9 mouse cellular contexts compared by ENCODE assay signal in genomic region chr17:13006984-13007383, GRCm38 (mm10). TPM values are rescaled to one million over a fixed set of nuclear protein-coding genes. Genes with fewer than 3 reads are reported as not detected.
A peak's percentile ranks its signal among the peaks of the same experiment; 100 is the strongest.
DNase-seq lines count a peak whose midpoint lies in the region; ATAC-seq and TF ChIP-seq lines count a peak whose summit lies in the region.
"Had no signal": no experiment of that assay in that cellular context is flagged by ENCODE, and none has a peak within 500 bp of the region (broad histone marks: within the 10 kb centered on the region; RNA-seq: fewer than 3 reads in every experiment).

No protein-coding gene starts in this region.

- 34% methylated on average over 5 of the region's 5 CpGs for WGBS in kidney, embryonic 15.5 days
- 47% methylated on average over 5 of the region's 5 CpGs for WGBS in embryonic facial prominence, embryonic 11.5 days
- WGBS in intestine, embryonic 14.5 days, result 45% methylated on average over 5 of the region's 5 CpGs

- no peak for DNase-seq in kidney, postnatal 25 days
- DNase-seq in embryonic facial prominence, embryonic 11.5 days (ENCODE audit: low spot score), result no peak
- no peak for DNase-seq in intestine, embryonic 14.5 days (ENCODE audit: low spot score)
- DNase-seq in adrenal gland, adult 18-20 months (ENCODE audit: low spot score in 2 of 2), result no peak
- DNase-seq in ovary, adult 18-20 months (ENCODE audit: low spot score), result no peak
- no peak for DNase-seq in layer of hippocampus, adult 8-10 months (ENCODE audit: low spot score in 2 of 2)

- H3K36me3 ChIP-seq in kidney, embryonic 15.5 days, result peaks cover 19% of the 10 kb centered on the region
- no peaks in the 10 kb centered on the region for H3K36me3 ChIP-seq in embryonic facial prominence, embryonic 11.5 days (replicated peaks; ENCODE audit: control insufficient read depth, insufficient read depth, low read depth, low read length)
- H3K36me3 ChIP-seq in intestine, embryonic 14.5 days (ENCODE audit: control insufficient read depth, insufficient read depth, low read length), result peaks cover 10% of the 10 kb centered on the region; the same call in 1 of the 2 replicates
- H3K36me3 ChIP-seq in myocyte (ENCODE audit: control insufficient read depth, insufficient read depth), result peaks cover 2% of the 10 kb centered on the region

- H3K9me3 ChIP-seq in kidney, embryonic 15.5 days (replicated peaks), result no peaks in the 10 kb centered on the region
- no peaks in the 10 kb centered on the region for H3K9me3 ChIP-seq in embryonic facial prominence, embryonic 11.5 days (replicated peaks; ENCODE audit: control insufficient read depth, low read length)
- no peaks in the 10 kb centered on the region for H3K9me3 ChIP-seq in intestine, embryonic 14.5 days (ENCODE audit: control insufficient read depth, low read length)

- H3K79me2 ChIP-seq in myocyte (ENCODE audit: control insufficient read depth, insufficient read depth), result peaks cover 13% of the 10 kb centered on the region

- no peak for ATAC-seq in kidney, embryonic 15.5 days (replicated peaks; ENCODE audit: low FRiP score)
- no peak for ATAC-seq in embryonic facial prominence, embryonic 11.5 days (replicated peaks; ENCODE audit: insufficient number of reproducible peaks, low FRiP score, low TSS enrichment, low read depth)
- no peak for ATAC-seq in intestine, embryonic 14.5 days (replicated peaks; ENCODE audit: low FRiP score, low TSS enrichment, low read depth)

- H3K4me2 ChIP-seq in kidney, embryonic 15.5 days, result peak overlapping the region; percentile 84
- peak overlapping the region; percentile 89; the same call in 1 of the 2 replicates for H3K4me2 ChIP-seq in embryonic facial prominence, embryonic 11.5 days (ENCODE audit: low read depth, low read length)
- H3K4me2 ChIP-seq in intestine, embryonic 14.5 days (ENCODE audit: low read length), result peak overlapping the region; percentile 60
- peak overlapping the region; percentile 86 for H3K4me2 ChIP-seq in myocyte (ENCODE audit: low read depth)

- H3ac ChIP-seq in myocyte (ENCODE audit: control insufficient read depth, insufficient read length), result no peak overlapping the region

- H3K9ac ChIP-seq in kidney, embryonic 15.5 days, result peak overlapping the region; percentile 35; the same call in 1 of the 2 replicates
- no peak overlapping the region for H3K9ac ChIP-seq in embryonic facial prominence, embryonic 11.5 days (replicated peaks; ENCODE audit: low read length)
- 0 out of 2 replicates have a peak overlapping the region, but pooled peaks have one; percentile 32 for H3K9ac ChIP-seq in intestine, embryonic 14.5 days (ENCODE audit: low read length)

- no peak for TF ChIP-seq POLR2A in myocyte (IDR thresholded peaks at IDR 0.05; ENCODE audit: insufficient read length, low read depth)

- H3K27me3 ChIP-seq in kidney, embryonic 15.5 days, result no peaks in the 10 kb centered on the region
- H3K27me3 ChIP-seq in embryonic facial prominence, embryonic 11.5 days (ENCODE audit: control insufficient read depth, insufficient read depth, low read length), result no peaks in the 10 kb centered on the region
- no peaks in the 10 kb centered on the region for H3K27me3 ChIP-seq in intestine, embryonic 14.5 days (replicated peaks; ENCODE audit: control insufficient read depth, insufficient read depth, low read length)
- no peaks in the 10 kb centered on the region for H3K27me3 ChIP-seq in myocyte (ENCODE audit: control insufficient read depth, insufficient read depth, insufficient read length)
- H3K27me3 ChIP-seq: Patski had no signal

- peak overlapping the region; percentile 96 for H3K27ac ChIP-seq in kidney, embryonic 15.5 days
- no peak overlapping the region for H3K27ac ChIP-seq in embryonic facial prominence, embryonic 11.5 days (replicated peaks; ENCODE audit: low read depth, low read length)
- H3K27ac ChIP-seq in intestine, embryonic 14.5 days (ENCODE audit: low read depth), result peak overlapping the region; percentile 54; the same call in 1 of the 2 replicates

- peak overlapping the region; percentile 96 for H3K4me3 ChIP-seq in kidney, embryonic 15.5 days (replicated peaks)
- H3K4me3 ChIP-seq in embryonic facial prominence, embryonic 11.5 days (ENCODE audit: low read depth, low read length), result peak overlapping the region; percentile 81
- H3K4me3 ChIP-seq in intestine, embryonic 14.5 days (ENCODE audit: low read depth, low read length), result peak overlapping the region; percentile 52
- H3K4me3 ChIP-seq in myocyte, result peak overlapping the region; percentile 63

- H3K4me1 ChIP-seq in kidney, embryonic 15.5 days, result peaks cover 16% of the 10 kb centered on the region
- no peaks in the 10 kb centered on the region for H3K4me1 ChIP-seq in embryonic facial prominence, embryonic 11.5 days (ENCODE audit: control insufficient read depth, insufficient read depth, low read length)
- peaks cover 10% of the 10 kb centered on the region for H3K4me1 ChIP-seq in intestine, embryonic 14.5 days (replicated peaks; ENCODE audit: control insufficient read depth, insufficient read depth, low read length)

TF ChIP-seq in myocyte, 11 proteins besides CTCF, POLR2A, EP300 and RAD21:
- TF ChIP-seq USF1 (IDR thresholded peaks at IDR 0.05; ENCODE audit: low read depth), result no peak
- TF ChIP-seq TCF12 (IDR thresholded peaks at IDR 0.05; ENCODE audit: insufficient read depth, poor library complexity, severe bottlenecking), result no peak
- no peak for TF ChIP-seq REST (IDR thresholded peaks at IDR 0.05; ENCODE audit: insufficient read depth, insufficient read length)
- TF ChIP-seq MAX (IDR thresholded peaks at IDR 0.05; ENCODE audit: low read depth), result no peak
- TF ChIP-seq POLR2AphosphoS2 (IDR thresholded peaks at IDR 0.05; ENCODE audit: insufficient read length, low read depth), result no peak
- TF ChIP-seq SRF (IDR thresholded peaks at IDR 0.05; ENCODE audit: control insufficient read depth, insufficient read length, low read depth), result no peak
- no peak for TF ChIP-seq TCF3 (IDR thresholded peaks at IDR 0.05; ENCODE audit: insufficient read length, low read depth)
- TF ChIP-seq MYOG (IDR thresholded peaks at IDR 0.05; ENCODE audit: control insufficient read depth in 1 of 3, insufficient read depth in 1 of 3, insufficient read length in 2 of 3, low read depth in 2 of 3), result no peak
- TF ChIP-seq CEBPB (IDR thresholded peaks at IDR 0.05; ENCODE audit: insufficient read depth, poor library complexity, severe bottlenecking), result no peak
- no peak for TF ChIP-seq E2F4 (IDR thresholded peaks at IDR 0.05; ENCODE audit: insufficient read depth)
- TF ChIP-seq MYOD1 (IDR thresholded peaks at IDR 0.05; ENCODE audit: control insufficient read depth in 1 of 3, insufficient read length in 2 of 3, low read depth in 2 of 3), result no peak

RNA-seq across cellular contexts. Expression of gene Sod2, which starts 0.3 kb away (rescaled TPM):
- polyA plus RNA-seq in kidney, embryonic 15.5 days (2015; fragmentation: Nextera tagmentation; extraction: Ambion mirVana), result 140 and 141 TPM in 2 replicates
- polyA plus RNA-seq in embryonic facial prominence, embryonic 11.5 days (2014; fragmentation: Nextera tagmentation; extraction: Ambion mirVana), result 89.6 and 97.7 TPM in 2 replicates
- 141 and 149 TPM in 2 replicates for polyA plus RNA-seq in intestine, embryonic 14.5 days (2014; fragmentation: Nextera tagmentation; extraction: Ambion mirVana)
- polyA plus RNA-seq in myocyte (2012; fragmentation: generic; extraction: Trizol), result 172 TPM
- 100 to 1,000 TPM; 428 to 588 TPM for total RNA-seq in adrenal gland, adult 18-20 months (2021)
- total RNA-seq in layer of hippocampus, adult 8-10 months (2022), result 100 to 1,000 TPM; 219 to 252 (median 242) TPM

RNA-seq across cellular contexts. Expression of gene Wtap, which starts 13.0 kb away (rescaled TPM):
- polyA plus RNA-seq in kidney, embryonic 15.5 days (2015; fragmentation: Nextera tagmentation; extraction: Ambion mirVana), result 134 and 139 TPM in 2 replicates
- polyA plus RNA-seq in embryonic facial prominence, embryonic 11.5 days (2014; fragmentation: Nextera tagmentation; extraction: Ambion mirVana), result 151 and 158 TPM in 2 replicates
- 121 and 131 TPM in 2 replicates for polyA plus RNA-seq in intestine, embryonic 14.5 days (2014; fragmentation: Nextera tagmentation; extraction: Ambion mirVana)
- 21.3 TPM for polyA plus RNA-seq in myocyte (2012; fragmentation: generic; extraction: Trizol)
- 10 to 100 TPM; 55.4 to 55.6 TPM for total RNA-seq in adrenal gland, adult 18-20 months (2021)
- 10 to 100 TPM; 54.6 to 58.4 (median 55.5) TPM for total RNA-seq in layer of hippocampus, adult 8-10 months (2022)

RNA-seq across cellular contexts. Expression of gene Gpr31b, which starts 45.1 kb away (rescaled TPM):
- polyA plus RNA-seq in kidney, embryonic 15.5 days (2015; fragmentation: Nextera tagmentation; extraction: Ambion mirVana), result 0.13 TPM in 1 of 2 replicates, not detected in the other
- polyA plus RNA-seq in embryonic facial prominence, embryonic 11.5 days (2014; fragmentation: Nextera tagmentation; extraction: Ambion mirVana), result not detected in 2 replicates
- polyA plus RNA-seq in intestine, embryonic 14.5 days (2014; fragmentation: Nextera tagmentation; extraction: Ambion mirVana), result 0.27 TPM in 1 of 2 replicates, not detected in the other
- polyA plus RNA-seq in myocyte (2012; fragmentation: generic; extraction: Trizol), result not detected
- under 1 TPM in 1 of 2 experiments, not detected in 1; 0.77 TPM for total RNA-seq in adrenal gland, adult 18-20 months (2021)
- not detected for total RNA-seq in layer of hippocampus, adult 8-10 months (2022)
- polyA plus RNA-seq: Patski had no signal

RNA-seq across cellular contexts. Expression of gene Acat2, which starts 46.4 kb away (rescaled TPM):
- 136 and 145 TPM in 2 replicates for polyA plus RNA-seq in kidney, embryonic 15.5 days (2015; fragmentation: Nextera tagmentation; extraction: Ambion mirVana)
- polyA plus RNA-seq in embryonic facial prominence, embryonic 11.5 days (2014; fragmentation: Nextera tagmentation; extraction: Ambion mirVana), result 291 and 296 TPM in 2 replicates
- 141 and 151 TPM in 2 replicates for polyA plus RNA-seq in intestine, embryonic 14.5 days (2014; fragmentation: Nextera tagmentation; extraction: Ambion mirVana)
- 81.9 TPM for polyA plus RNA-seq in myocyte (2012; fragmentation: generic; extraction: Trizol)
- total RNA-seq in adrenal gland, adult 18-20 months (2021), result 100 to 1,000 TPM in 1 of 2 experiments, 10 to 100 TPM in 1; 78.2 to 190 TPM
- 10 to 100 TPM; 45.6 to 65.8 (median 56.4) TPM for total RNA-seq in layer of hippocampus, adult 8-10 months (2022)

RNA-seq across cellular contexts. Expression of gene Tcp10b, which starts 53.9 kb away (rescaled TPM):
- polyA plus RNA-seq in kidney, embryonic 15.5 days (2015; fragmentation: Nextera tagmentation; extraction: Ambion mirVana), result 0.14 TPM in 1 of 2 replicates, not detected in the other
- not detected in 2 replicates for polyA plus RNA-seq in embryonic facial prominence, embryonic 11.5 days (2014; fragmentation: Nextera tagmentation; extraction: Ambion mirVana)
- 0.09 and 0.31 TPM in 2 replicates for polyA plus RNA-seq in intestine, embryonic 14.5 days (2014; fragmentation: Nextera tagmentation; extraction: Ambion mirVana)
- not detected for polyA plus RNA-seq in myocyte (2012; fragmentation: generic; extraction: Trizol)
- under 1 TPM; 0.19 to 0.73 TPM for total RNA-seq in adrenal gland, adult 18-20 months (2021)
- 1 to 10 TPM in 2 of 4 experiments, under 1 TPM in 2; 0.61 to 1.1 (median 0.94) TPM for total RNA-seq in layer of hippocampus, adult 8-10 months (2022)
